ENCODE assay signal across 29 mouse cellular contexts in the genomic region with DNA sequence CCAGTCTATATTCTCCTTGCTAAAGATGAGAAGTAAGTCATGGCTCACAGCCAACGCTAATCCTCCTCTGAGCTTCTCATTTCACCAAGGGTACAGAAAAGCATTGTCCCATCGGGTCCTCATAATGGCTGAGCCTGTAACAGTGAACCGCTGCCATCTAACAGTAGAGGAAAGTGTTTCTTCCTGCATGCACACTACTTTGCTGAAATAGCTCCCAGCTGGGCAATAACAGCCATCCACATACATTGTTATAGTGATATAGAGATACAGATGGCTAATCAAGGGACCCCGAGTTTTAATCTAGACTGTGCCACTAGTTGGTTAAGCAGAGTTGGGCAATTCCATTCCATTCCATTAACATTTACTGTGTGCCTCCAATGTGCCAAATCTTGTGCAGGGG.
"Had no signal": no experiment of that assay in that cellular context is flagged by ENCODE, and none has a peak within 500 bp of the region (broad histone marks: within the 10 kb centered on the region; RNA-seq: fewer than 3 reads in every experiment).

No protein-coding gene starts in this region.

- H3K27ac ChIP-seq: embryonic facial prominence, embryonic 10.5 days; embryonic facial prominence, embryonic 12.5 days; embryonic facial prominence, embryonic 13.5 days; embryonic facial prominence, embryonic 15.5 days; forebrain, embryonic 10.5 days; forebrain, embryonic 12.5 days; forebrain, embryonic 13.5 days; forebrain, embryonic 15.5 days; gastrocnemius, adult 2 months had no signal

- ATAC-seq: forebrain, embryonic 13.5 days; forebrain, embryonic 14.5 days; forebrain, embryonic 15.5 days; forebrain, embryonic 16.5 days; forebrain, postnatal 0 days had no signal

- H3K4me2 ChIP-seq: embryonic facial prominence, embryonic 12.5 days; embryonic facial prominence, embryonic 13.5 days; embryonic facial prominence, embryonic 15.5 days; forebrain, embryonic 12.5 days; forebrain, embryonic 13.5 days; forebrain, embryonic 15.5 days had no signal

- DNase-seq: cerebellum, adult 18-20 months; cerebellum, adult 2 months; cerebellum, adult 8-10 months; cerebellum, adult 9-10 months; cerebellum, adult 9-11 months; cerebellum, postnatal 10 days; cerebellum, postnatal 14 days; cerebellum, postnatal 25 days; cerebellum, postnatal 36 days; embryo, embryonic 11 days; forebrain, postnatal 0 days; gastrocnemius, adult 2 months; gastrocnemius, postnatal 10 days; gastrocnemius, postnatal 14 days; gastrocnemius, postnatal 25 days; gastrocnemius, postnatal 36 days; heart, adult 11 months; heart, adult 18-20 months had no signal

- H3K9ac ChIP-seq: embryonic facial prominence, embryonic 12.5 days; embryonic facial prominence, embryonic 13.5 days; embryonic facial prominence, embryonic 15.5 days; forebrain, embryonic 12.5 days; forebrain, embryonic 13.5 days; forebrain, embryonic 15.5 days; forebrain, postnatal 0 days had no signal

- H3K27me3 ChIP-seq: embryonic facial prominence, embryonic 12.5 days; embryonic facial prominence, embryonic 13.5 days; embryonic facial prominence, embryonic 15.5 days; forebrain, embryonic 12.5 days; forebrain, embryonic 13.5 days; forebrain, embryonic 15.5 days had no signal

- H3K4me3 ChIP-seq: embryonic facial prominence, embryonic 10.5 days; embryonic facial prominence, embryonic 12.5 days; embryonic facial prominence, embryonic 13.5 days; embryonic facial prominence, embryonic 15.5 days; erythroblast, embryonic 14.5 days; forebrain, embryonic 10.5 days; forebrain, embryonic 12.5 days; forebrain, embryonic 13.5 days; forebrain, embryonic 15.5 days; gastrocnemius, adult 2 months had no signal

- H3K4me1 ChIP-seq: embryonic facial prominence, embryonic 15.5 days; forebrain, embryonic 13.5 days; forebrain, embryonic 15.5 days had no signal

- H3K9me3 ChIP-seq: embryonic facial prominence, embryonic 10.5 days; embryonic facial prominence, embryonic 12.5 days; embryonic facial prominence, embryonic 15.5 days; forebrain, embryonic 12.5 days; forebrain, embryonic 13.5 days; forebrain, embryonic 15.5 days had no signal

- H3K36me3 ChIP-seq: embryonic facial prominence, embryonic 10.5 days; embryonic facial prominence, embryonic 12.5 days; embryonic facial prominence, embryonic 13.5 days; embryonic facial prominence, embryonic 15.5 days; forebrain, embryonic 10.5 days; forebrain, embryonic 12.5 days; forebrain, embryonic 15.5 days had no signal
